Mouse (Mus musculus) midbrain, embryonic 15.5 days (tissue): ENCODE measurements around the gene Chst15. TPM values are rescaled to one million over a fixed set of nuclear protein-coding genes. Genes with fewer than 3 reads are reported as not detected.

Experiments used
- ATAC-seq: fragments of 200-750 bp; cut with Nextera tagmentation; replicated peaks from 2 replicates; pipeline ENCODE4 v1.8.0; 2017; ENCODE audit warnings: moderate TSS enrichment
- H3K27ac ChIP-seq: fragments of 300-500 bp; sonication (generic); 2 replicates; pipeline ENCODE4 v1.5.1; 2015; ENCODE audit warnings: mild to moderate bottlenecking, inconsistent platforms
- H3K27me3 ChIP-seq: fragments of 300-500 bp; sonication (generic); replicated peaks from 2 replicates; pipeline ENCODE4 v1.6.1; 2015; ENCODE audit warnings: inconsistent platforms
- H3K36me3 ChIP-seq: fragments of 300-500 bp; sonication (generic); replicated peaks from 2 replicates; pipeline ENCODE4 v1.6.1; 2015; ENCODE audit warnings: inconsistent platforms
- H3K4me1 ChIP-seq: fragments of 300-500 bp; sonication (generic); 2 replicates; pipeline ENCODE4 v1.6.1; 2015; ENCODE audit warnings: inconsistent platforms
- H3K4me2 ChIP-seq: fragments of 300-500 bp; sonication (generic); 2 replicates; pipeline ENCODE4 v1.6.1; 2015; ENCODE audit warnings: inconsistent platforms, mild to moderate bottlenecking, moderate library complexity
- H3K4me3 ChIP-seq: fragments of 300-500 bp; sonication (generic); 2 replicates; pipeline ENCODE4 v1.5.1; 2015; ENCODE audit warnings: mild to moderate bottlenecking, inconsistent platforms
- H3K9ac ChIP-seq: fragments of 300-500 bp; sonication (generic); 2 replicates; pipeline ENCODE4 v1.6.1; 2015; ENCODE audit warnings: mild to moderate bottlenecking, inconsistent platforms
- H3K9me3 ChIP-seq: fragments of 300-500 bp; sonication (generic); 2 replicates; pipeline ENCODE4 v1.6.1; 2016; ENCODE audit warnings: inconsistent platforms
- WGBS: fragments of 180-500 bp; shearing (Covaris S2); methylation state at CpG from one replicate; pipeline ENCODE4 v1.1.7; 2015; ENCODE audit warnings: mixed read lengths; 5-methylcytosine and 5-hydroxymethylcytosine counted together
- polyA plus RNA-seq: library from polyadenylated mRNA; unstranded; fragments of >200 nt; fragmentation: Nextera tagmentation; extraction: Ambion mirVana; gene quantifications from 2 replicates; pipeline ENCODE4 v1.2.1, GENCODE M21; 2015

The Chst15 gene
- polyA plus RNA-seq, 1 experiment from 2014 or later: 13.5 TPM

GRCm38 (mm10) chr7:132247091-132247490, 69.9 kb downstream of the Chst15 start:
- H3K9ac ChIP-seq: no peak overlapping the region; the same call in 1 of the 2 replicates

DNA sequence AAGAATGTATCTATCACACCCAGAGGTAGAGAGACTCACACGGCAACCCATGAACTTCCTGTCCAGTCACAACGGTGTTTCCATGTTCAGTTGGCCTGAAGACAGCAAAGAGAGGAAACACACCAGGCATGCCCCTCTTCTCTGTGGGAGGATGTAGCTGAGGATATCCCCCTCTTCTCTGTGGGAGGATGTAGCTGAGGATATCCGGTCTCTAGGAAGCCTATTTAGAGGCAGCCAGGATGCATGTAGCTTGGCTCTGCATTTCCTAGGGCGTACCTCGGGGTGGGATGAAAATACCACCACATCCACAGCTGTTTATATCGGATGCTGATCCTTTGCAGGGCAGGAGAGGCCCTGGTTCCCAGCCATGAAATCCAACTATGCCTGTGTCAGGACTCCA, 71.3 kb downstream of the Chst15 start:
- Histone ChIP-seq H3K4me2 (no peak overlapping the region), H3K27me3 (no peaks in the 10 kb centered on the region), H3K4me1 (peaks cover 27% of the 10 kb centered on the region), H3K9me3 (no peaks in the 10 kb centered on the region), H3K4me3 (no peak overlapping the region), H3K9ac (no peak overlapping the region), H3K27ac (no peak overlapping the region), H3K36me3 (no peaks in the 10 kb centered on the region)
- no peak for ATAC-seq
- WGBS: 91% methylated on average over 6 of the region's 6 CpGs

More at GRCm38 (mm10) chr7:132247091-132247490, 69.9 kb downstream of the Chst15 start:
- 36% methylated on average over 5 of the region's 5 CpGs for WGBS
- no peaks in the 10 kb centered on the region for H3K9me3 ChIP-seq
- ATAC-seq: no peak
- H3K4me1 ChIP-seq: peaks cover 27% of the 10 kb centered on the region
- H3K27me3 ChIP-seq: no peaks in the 10 kb centered on the region
- no peaks in the 10 kb centered on the region for H3K36me3 ChIP-seq
- no peak overlapping the region for H3K4me3 ChIP-seq
- H3K27ac ChIP-seq: peak overlapping the region; percentile 74
- peak overlapping the region; percentile 25; the same call in 1 of the 2 replicates for H3K4me2 ChIP-seq

DNA sequence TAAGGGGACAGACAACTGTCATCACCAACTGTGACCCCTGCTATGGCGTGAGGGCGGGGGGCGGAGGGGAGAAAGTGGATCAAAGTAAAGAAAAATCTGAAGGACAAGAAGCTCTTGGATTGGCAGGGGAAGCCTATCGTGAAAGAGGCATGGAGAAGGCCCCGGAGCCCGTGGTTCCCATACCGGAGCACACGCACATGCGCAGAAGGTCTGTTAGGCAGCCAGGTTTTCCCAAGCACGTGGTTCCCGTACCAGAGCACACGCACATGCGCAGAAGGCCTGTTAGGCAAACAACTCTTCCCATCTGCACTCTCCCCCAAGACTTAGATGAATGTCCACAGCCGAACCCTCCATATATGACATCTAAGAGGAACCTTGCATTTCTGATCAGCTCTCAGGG, 72.4 kb downstream of the Chst15 start:
- no peak overlapping the region for H3K4me2 ChIP-seq
- peaks cover 27% of the 10 kb centered on the region for H3K4me1 ChIP-seq
- H3K9ac ChIP-seq: no peak overlapping the region
- no peak for ATAC-seq
- H3K27ac ChIP-seq: no peak overlapping the region
- WGBS: 94% methylated on average over 14 of the region's 14 CpGs
- no peak overlapping the region for H3K4me3 ChIP-seq
- no peaks in the 10 kb centered on the region for H3K9me3 ChIP-seq
- H3K36me3 ChIP-seq: no peaks in the 10 kb centered on the region
- no peaks in the 10 kb centered on the region for H3K27me3 ChIP-seq

DNA sequence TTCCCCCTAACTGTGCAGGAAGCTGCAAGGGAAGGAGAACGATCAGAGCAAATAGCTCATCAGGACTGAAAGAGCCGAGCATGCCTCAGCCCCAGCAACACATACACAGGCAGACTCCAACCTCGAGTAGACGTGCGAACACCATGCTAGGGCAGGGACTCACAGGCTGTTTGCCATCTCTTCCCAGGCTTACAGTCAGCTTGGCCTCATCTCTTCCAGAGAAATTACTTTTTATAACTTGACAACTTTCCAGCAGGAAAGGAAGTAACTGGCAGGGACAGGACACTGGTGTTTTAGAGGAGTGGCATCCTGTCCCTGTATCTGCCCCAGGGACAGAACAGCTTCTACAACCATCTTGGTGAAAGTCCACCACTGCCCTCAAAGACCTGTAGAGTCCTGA, 73.8 kb downstream of the Chst15 start:
- H3K27me3 ChIP-seq: no peaks in the 10 kb centered on the region
- H3K27ac ChIP-seq: no peak overlapping the region
- H3K36me3 ChIP-seq: 0 out of 2 replicates have a peak, but pooled peaks cover 2% of the 10 kb centered on the region
- H3K4me3 ChIP-seq: no peak overlapping the region
- no peak overlapping the region for H3K4me2 ChIP-seq
- 84% methylated on average over 5 of the region's 5 CpGs for WGBS
- no peak overlapping the region for H3K9ac ChIP-seq
- no peaks in the 10 kb centered on the region for H3K9me3 ChIP-seq
- H3K4me1 ChIP-seq: peaks cover 23% of the 10 kb centered on the region
- ATAC-seq: no peak

DNA sequence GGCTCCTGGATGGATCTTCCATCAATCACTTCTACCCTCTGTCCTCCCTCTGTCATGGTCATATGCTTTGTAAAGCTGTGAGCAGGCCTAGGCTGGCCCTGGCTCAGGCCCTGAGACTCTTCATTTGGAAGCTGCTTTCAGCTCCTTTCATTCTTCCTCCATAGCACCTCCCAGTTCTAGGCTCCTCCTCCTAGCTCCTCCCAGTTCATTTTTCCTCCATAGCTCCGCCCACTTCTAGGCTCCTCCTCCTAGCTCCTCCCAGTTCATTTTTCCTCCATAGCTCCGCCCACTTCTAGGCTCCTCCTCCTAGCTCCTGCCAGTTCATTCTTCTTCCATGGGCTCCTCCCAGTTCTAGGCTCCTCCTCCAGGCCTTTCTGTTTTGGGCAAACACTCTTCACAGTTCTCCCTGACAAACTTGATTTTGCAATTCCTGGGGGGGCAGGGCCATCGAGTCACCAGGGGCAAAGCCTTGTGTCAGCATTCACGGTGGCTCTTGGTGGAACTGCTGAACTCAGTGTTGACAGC, 74.3 kb downstream of the Chst15 start:
- no peak overlapping the region for H3K9ac ChIP-seq
- no peaks in the 10 kb centered on the region for H3K27me3 ChIP-seq
- H3K9me3 ChIP-seq: no peaks in the 10 kb centered on the region
- 54% methylated on average over 4 of the region's 4 CpGs for WGBS
- no peak overlapping the region for H3K4me3 ChIP-seq
- H3K4me1 ChIP-seq: peaks cover 17% of the 10 kb centered on the region
- 0 out of 2 replicates have a peak, but pooled peaks cover 2% of the 10 kb centered on the region for H3K36me3 ChIP-seq
- no peak overlapping the region for H3K4me2 ChIP-seq
- H3K27ac ChIP-seq: no peak overlapping the region
- ATAC-seq: 0 out of 2 replicates have a peak, but pooled peaks have one; percentile 24

- H3K36me3 ChIP-seq: 0 out of 2 replicates have a peak, but pooled peaks cover 2% of the 10 kb centered on the region
- no peak overlapping the region for H3K4me2 ChIP-seq
- 94% methylated on average over 3 of the region's 3 CpGs for WGBS
- no peaks in the 10 kb centered on the region for H3K9me3 ChIP-seq
- H3K27ac ChIP-seq: no peak overlapping the region
- no peak overlapping the region for H3K4me3 ChIP-seq
- ATAC-seq: no peak
- H3K27me3 ChIP-seq: no peaks in the 10 kb centered on the region
- no peaks in the 10 kb centered on the region for H3K4me1 ChIP-seq
- H3K9ac ChIP-seq: no peak overlapping the region
Observed at GRCm38 (mm10) chr7:132238921-132239320, 78.1 kb downstream of the Chst15 start.

DNA sequence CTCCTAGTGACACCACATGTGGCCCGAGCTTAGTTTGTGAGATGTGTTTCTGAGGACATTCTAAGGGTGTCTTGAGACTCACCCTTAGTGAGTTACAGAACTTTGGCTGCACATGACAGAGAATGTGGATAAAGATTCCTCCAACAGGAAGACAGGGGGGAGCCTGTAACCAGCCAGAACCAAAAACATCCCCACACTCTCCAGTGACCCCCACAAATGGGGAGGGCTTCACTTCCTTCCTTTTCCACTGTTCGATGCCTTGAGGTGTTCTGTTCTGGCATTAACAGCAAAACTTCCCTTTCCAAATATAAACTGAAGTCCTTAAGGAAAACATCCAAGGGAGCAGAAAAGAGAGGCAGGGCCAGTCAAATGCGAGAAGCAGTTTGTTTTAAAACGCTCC, 79.8 kb downstream of the Chst15 start:
- ATAC-seq: no peak
- Histone ChIP-seq H3K4me2 (no peak overlapping the region), H3K9ac (no peak overlapping the region), H3K36me3 (0 out of 2 replicates have a peak, but pooled peaks cover 2% of the 10 kb centered on the region), H3K4me3 (no peak overlapping the region), H3K4me1 (no peaks in the 10 kb centered on the region), H3K9me3 (no peaks in the 10 kb centered on the region), H3K27me3 (no peaks in the 10 kb centered on the region), H3K27ac (no peak overlapping the region)
- 85% methylated on average over 4 of the region's 4 CpGs for WGBS

GRCm38 (mm10) chr7:132236789-132237188, 80.2 kb downstream of the Chst15 start:
- H3K27me3 ChIP-seq: no peaks in the 10 kb centered on the region
- H3K36me3 ChIP-seq: 0 out of 2 replicates have a peak, but pooled peaks cover 2% of the 10 kb centered on the region
- WGBS: 76% methylated on average over 8 of the region's 8 CpGs

DNA sequence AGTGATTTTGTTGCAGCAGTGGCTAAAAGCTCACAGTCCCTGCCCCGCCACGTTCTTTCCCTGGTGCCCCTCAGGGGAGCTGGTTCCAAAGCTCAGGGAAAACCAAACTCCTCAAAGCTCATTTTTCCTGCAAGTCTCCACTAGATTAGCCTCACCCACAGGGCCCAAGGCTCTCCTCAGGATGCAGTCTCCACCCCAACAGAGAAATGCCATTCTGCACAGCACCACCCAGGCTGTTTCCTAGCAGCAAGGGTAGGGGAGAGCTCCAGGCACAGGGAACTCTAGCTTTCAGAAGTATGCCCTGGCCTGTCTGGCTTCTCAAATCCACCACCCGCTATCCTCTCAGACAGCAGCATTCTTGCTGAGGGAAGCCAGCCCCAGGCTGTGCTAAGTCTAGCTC, 82.8 kb downstream of the Chst15 start:
- no peak overlapping the region for H3K4me3 ChIP-seq

More at GRCm38 (mm10) chr7:132236789-132237188, 80.2 kb downstream of the Chst15 start:
- H3K9ac ChIP-seq: no peak overlapping the region
- H3K4me3 ChIP-seq: no peak overlapping the region
- no peak for ATAC-seq
- H3K4me1 ChIP-seq: no peaks in the 10 kb centered on the region
- H3K27ac ChIP-seq: no peak overlapping the region
- H3K9me3 ChIP-seq: no peaks in the 10 kb centered on the region
- H3K4me2 ChIP-seq: no peak overlapping the region

DNA sequence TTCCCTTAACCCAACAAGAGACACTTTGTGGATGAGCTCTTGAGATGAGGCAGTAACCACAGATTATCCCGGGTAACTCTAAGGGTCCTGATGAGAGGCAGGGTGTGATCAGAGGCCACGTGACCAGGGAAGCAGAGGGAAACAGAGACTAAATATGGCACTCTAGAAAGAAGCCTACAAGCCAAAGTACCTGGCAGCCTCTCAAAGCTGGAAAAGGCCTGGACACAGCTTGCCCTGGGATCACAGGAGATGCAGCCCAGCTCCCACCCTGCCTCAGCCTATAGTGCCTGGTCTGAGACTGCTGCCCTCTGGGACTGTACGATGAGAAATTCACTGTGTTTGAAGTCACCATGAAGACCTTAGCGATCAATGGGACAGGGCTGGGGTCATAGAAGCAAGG, 83.3 kb downstream of the Chst15 start:
- ATAC-seq: no peak
- H3K9me3 ChIP-seq: no peaks in the 10 kb centered on the region
- no peaks in the 10 kb centered on the region for H3K4me1 ChIP-seq
- no peak overlapping the region for H3K4me3 ChIP-seq
- no peak overlapping the region for H3K27ac ChIP-seq
- WGBS: 79% methylated on average over 4 of the region's 4 CpGs
- no peak overlapping the region for H3K9ac ChIP-seq
- no peaks in the 10 kb centered on the region for H3K27me3 ChIP-seq
- H3K36me3 ChIP-seq: 0 out of 2 replicates have a peak, but pooled peaks cover under 1% of the 10 kb centered on the region
- no peak overlapping the region for H3K4me2 ChIP-seq

More for the DNA sequence above, 82.8 kb downstream of the Chst15 start:
- 64% methylated on average over 3 of the region's 3 CpGs for WGBS
- no peak overlapping the region for H3K27ac ChIP-seq
- H3K9ac ChIP-seq: no peak overlapping the region
- H3K9me3 ChIP-seq: no peaks in the 10 kb centered on the region
- H3K4me1 ChIP-seq: no peaks in the 10 kb centered on the region
- H3K36me3 ChIP-seq: 0 out of 2 replicates have a peak, but pooled peaks cover 2% of the 10 kb centered on the region
- H3K4me2 ChIP-seq: no peak overlapping the region
- no peaks in the 10 kb centered on the region for H3K27me3 ChIP-seq
- no peak for ATAC-seq

DNA sequence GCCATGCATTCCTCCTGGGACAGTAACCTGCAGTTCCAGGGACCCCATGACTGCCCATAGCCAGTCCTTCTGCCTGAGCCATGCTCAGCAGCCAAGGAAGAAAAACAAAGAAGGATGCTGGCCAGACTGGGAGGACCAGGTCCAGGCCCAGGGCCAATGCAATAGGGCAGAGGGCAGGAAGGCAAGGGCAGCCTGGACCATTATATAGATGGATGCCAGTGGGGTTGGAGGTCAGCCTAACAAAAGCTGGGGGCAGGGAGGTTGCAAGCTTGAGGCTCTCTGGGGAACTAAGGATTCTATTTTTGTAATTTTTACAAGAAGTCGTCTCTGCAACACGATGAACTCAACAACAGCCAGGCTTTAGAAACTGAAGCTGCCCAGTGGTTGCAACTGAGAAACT, 84.1 kb downstream of the Chst15 start:
- no peaks in the 10 kb centered on the region for H3K36me3 ChIP-seq
- no peaks in the 10 kb centered on the region for H3K27me3 ChIP-seq
- H3K27ac ChIP-seq: no peak overlapping the region
- no peak overlapping the region for H3K4me3 ChIP-seq
- no peaks in the 10 kb centered on the region for H3K4me1 ChIP-seq
- no peaks in the 10 kb centered on the region for H3K9me3 ChIP-seq
- H3K9ac ChIP-seq: no peak overlapping the region
- no peak for ATAC-seq
- H3K4me2 ChIP-seq: no peak overlapping the region
- WGBS: 32% methylated on average over 2 of the region's 2 CpGs

DNA sequence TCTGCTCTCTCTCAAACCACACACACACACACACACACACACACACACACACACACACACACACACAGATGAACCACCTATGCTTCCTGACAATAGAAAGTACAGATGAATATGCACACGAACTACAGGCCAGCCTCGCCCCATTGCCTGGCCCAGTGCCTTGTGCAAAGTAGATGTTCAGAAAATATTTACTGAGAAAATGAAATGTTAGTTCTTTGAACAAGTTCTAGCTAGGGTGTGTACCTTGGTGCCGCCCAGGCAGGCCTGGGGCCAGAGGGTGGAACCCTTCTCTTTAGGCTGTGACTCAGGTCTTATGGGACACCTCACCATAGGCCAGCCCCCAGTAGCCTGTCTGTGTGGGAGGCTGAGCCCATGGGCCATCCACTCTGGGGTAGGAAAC, 85.6 kb downstream of the Chst15 start:
- no peak overlapping the region for H3K27ac ChIP-seq
- ATAC-seq: no peak
- no peaks in the 10 kb centered on the region for H3K36me3 ChIP-seq
- H3K9ac ChIP-seq: no peak overlapping the region
- no peaks in the 10 kb centered on the region for H3K27me3 ChIP-seq
- H3K4me3 ChIP-seq: no peak overlapping the region
- H3K4me1 ChIP-seq: no peaks in the 10 kb centered on the region
- WGBS: 86% methylated on average over 3 of the region's 3 CpGs
- no peaks in the 10 kb centered on the region for H3K9me3 ChIP-seq
- no peak overlapping the region for H3K4me2 ChIP-seq

DNA sequence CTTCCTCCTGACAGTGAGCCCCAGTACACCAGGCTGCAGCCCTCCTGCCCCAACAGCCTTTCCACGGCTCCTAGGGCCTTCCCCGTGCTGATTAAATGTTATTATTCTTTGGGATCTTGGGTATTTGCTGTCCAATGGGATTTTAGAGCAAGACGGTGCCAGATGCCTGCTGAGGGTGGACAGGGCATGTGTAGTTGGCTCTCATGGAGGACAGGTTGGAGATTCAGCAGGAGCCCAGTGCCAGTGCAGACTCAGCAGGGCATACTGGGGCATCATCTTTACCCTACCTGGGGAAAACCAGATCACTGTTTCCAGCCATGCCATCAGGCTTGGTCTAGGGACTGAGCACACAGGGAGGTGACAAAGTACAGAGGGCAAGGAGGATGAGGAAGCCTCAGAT, 86.1 kb downstream of the Chst15 start:
- Histone ChIP-seq H3K4me1 (no peaks in the 10 kb centered on the region), H3K9me3 (no peaks in the 10 kb centered on the region), H3K36me3 (no peaks in the 10 kb centered on the region), H3K27me3 (0 out of 2 replicates have a peak, but pooled peaks cover 2% of the 10 kb centered on the region), H3K4me2 (no peak overlapping the region), H3K4me3 (no peak overlapping the region), H3K27ac (no peak overlapping the region), H3K9ac (no peak overlapping the region)
- ATAC-seq: no peak
- WGBS: 78% methylated on average over 3 of the region's 3 CpGs
